Mouse (Mus musculus) NIH3T3 (cell line): ENCODE results near the gene Gm7073.
A peak's percentile ranks its signal among the peaks of the same experiment; 100 is the strongest.

ENCODE experiments used
- DNase-seq: peaks from one replicate; pipeline ENCODE4 v3.0.0-alpha.2; 2012; ENCODE audit warnings: low read depth

The Gm7073 gene

GRCm38 (mm10) chrX:60539149-60539548 lies at the start of gene Gm7073:
Gene Gm7073, minus strand, starts transcription at chrX:60539249.
- DNase-seq, result no peak

DNA sequence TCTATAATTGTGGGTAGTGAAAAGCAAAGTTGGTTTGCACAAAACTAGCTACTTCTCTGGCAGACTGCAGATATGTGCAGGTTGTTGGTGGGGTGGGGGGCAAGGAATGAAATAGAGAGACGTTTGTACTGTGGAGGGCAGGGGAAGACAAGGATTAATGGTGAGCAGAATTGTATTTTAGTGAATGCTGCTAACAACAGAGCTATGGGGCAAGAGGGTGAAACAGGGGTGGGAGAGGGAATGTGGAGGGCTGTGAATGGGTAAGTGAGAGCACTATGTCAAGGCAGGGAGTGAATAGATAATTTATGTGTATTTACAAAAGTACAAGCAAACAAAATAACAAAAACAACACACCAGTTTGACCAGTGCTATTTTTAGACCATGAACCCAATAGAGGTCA lies 31.5 kb upstream of the Gm7073 start:
- DNase-seq, result no peak

GRCm38 (mm10) chrX:60569047-60569446 lies 30.0 kb upstream of the Gm7073 start:
- DNase-seq, result no peak

DNA sequence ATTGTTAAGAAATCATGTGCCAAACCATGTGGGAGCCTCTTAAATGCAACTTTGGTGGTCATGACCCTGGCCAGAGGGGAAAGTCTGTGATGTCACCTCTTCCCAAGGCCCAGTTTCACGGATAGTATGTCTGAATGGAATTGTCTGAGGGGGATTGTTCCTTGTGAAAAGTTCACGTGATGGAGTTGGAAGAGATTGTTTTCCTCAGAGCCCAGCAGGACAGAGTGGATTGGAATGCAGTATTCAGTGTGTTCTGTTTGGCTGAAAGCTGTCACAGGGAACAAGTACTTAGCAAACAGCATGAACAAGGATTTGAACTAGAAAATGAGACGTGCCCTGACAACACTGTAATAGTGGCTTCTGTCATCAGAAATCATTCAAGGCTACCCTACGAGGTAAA lies 16.2 kb upstream of the Gm7073 start:
- no peak for DNase-seq

- no peak for DNase-seq
Measured at GRCm38 (mm10) chrX:60547444-60548304, 8.6 kb upstream of the Gm7073 start.

DNA sequence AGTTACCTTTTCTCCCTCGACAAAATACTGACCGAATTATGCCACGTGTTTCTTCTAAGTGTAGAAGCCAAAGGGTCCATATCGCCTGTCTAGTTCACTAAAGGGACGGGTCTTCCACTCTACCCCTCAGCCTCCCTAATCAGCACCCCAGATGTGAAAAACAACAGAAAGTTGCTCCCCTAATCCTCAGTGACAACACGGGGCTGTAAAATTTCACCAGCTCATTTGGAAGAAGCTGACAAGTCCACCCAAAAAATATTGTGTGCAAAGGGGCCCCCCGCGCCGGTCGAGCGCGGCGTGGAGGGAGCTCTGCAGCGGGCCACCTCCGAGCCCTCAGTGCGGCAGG lies 8.0 kb upstream of the Gm7073 start:
- DNase-seq, result no peak

DNA sequence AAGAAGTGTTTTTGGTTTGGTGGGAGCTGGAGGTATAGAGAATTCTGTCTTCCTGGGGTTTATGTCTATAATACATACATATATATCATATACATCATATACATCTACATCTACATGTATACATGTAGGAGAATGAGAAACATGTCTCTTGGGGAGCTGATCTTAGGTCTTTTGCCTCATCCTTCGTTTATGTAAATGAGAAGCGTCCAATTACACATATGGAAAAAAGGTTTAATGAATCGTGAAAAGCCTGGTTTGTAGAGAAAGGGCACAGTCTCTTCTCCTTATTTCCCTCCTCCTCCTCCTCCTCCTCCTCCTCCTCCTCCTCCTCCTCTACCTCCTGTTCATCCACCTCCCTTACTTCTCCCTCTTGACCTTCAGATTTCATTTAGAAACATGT lies 6.9 kb upstream of the Gm7073 start:
- no peak for DNase-seq

GRCm38 (mm10) chrX:60545444-60545843 lies 6.4 kb upstream of the Gm7073 start:
- no peak for DNase-seq

GRCm38 (mm10) chrX:60544098-60544497 lies 5.0 kb upstream of the Gm7073 start:
- no peak for DNase-seq

DNA sequence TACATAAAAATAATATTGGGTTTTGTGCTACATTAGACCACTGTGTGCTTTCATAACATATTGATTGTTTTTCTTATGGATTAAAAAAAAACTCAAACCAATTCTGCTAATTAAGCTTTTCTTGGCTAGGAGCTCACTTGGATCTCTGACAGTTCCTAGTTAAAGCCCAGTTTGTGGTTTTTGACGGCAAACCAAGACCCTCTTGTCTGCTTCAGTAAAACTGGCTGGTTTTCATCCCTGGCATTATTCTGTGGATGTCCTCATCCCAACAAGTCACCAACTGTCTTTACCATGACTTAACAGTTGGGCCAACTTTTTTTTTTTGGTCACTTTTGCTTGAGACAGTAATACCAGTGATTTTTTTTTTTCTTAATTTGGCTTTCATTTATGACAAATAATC lies 3.9 kb upstream of the Gm7073 start:
- DNase-seq, result no peak

- no peak for DNase-seq
Measured at GRCm38 (mm10) chrX:60503995-60504394, 35.1 kb downstream of the Gm7073 start.

DNA sequence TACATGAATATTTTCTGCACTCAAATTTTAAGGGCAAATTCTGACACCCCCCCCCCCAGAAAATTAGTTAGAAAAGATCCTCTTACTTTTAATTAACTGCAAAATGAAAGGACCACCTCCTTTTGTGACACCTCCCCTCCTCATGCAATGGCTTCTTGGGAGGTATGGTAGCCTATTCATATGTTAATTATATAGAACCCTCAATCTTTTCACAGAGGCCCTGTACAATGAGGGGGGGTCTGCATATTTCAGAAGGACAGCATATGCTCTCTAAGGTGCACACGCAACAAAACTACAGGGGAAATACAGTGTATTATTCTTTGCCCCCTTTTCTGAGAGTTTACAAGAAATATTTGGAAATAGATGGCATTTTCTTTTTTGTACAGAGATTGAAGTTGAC lies 41.3 kb downstream of the Gm7073 start:
- no peak for DNase-seq

DNA sequence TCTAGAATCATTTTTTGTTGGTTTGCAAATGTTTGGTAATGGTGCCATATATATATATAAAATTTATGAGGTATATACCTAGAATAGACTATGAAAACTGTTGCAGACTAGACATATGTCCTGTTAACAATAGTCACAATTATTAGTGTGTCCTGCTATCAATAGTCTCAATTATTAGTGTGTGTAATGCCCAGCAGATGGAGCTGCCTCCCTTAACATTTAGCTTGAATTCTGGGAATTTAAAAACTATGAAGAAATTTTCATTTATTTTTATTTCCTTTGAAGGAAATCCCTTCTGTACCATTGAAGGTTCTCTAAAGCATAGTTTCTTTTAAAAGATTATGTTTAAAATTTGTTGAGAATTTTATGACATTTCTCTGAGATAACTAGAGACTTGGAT lies 43.7 kb downstream of the Gm7073 start:
- no peak for DNase-seq

DNA sequence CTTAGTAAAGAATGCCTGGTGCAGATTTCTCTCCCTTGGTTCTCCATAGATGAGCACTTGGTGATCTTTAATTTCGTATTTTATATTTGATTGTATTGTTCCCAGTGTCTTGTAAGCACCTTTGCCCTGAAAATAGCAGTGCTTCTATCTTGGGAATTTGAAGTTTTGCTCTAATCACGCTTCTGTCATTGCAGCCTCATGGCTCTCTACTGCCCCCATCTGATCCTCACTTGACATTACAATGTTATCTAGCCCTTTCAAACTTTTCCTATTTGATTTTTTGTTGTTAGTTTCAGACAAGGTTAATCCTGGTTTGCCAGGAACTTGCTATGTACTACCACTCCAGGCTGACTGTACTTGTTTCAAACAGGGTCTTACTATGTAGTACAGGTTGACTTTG lies 75.3 kb downstream of the Gm7073 start:
- DNase-seq, result peak; percentile 34

GRCm38 (mm10) chrX:60414563-60415111 lies 124.4 kb downstream of the Gm7073 start:
- no peak for DNase-seq

- DNase-seq, result no peak
Measured at GRCm38 (mm10) chrX:60405681-60406080, 133.4 kb downstream of the Gm7073 start.

DNA sequence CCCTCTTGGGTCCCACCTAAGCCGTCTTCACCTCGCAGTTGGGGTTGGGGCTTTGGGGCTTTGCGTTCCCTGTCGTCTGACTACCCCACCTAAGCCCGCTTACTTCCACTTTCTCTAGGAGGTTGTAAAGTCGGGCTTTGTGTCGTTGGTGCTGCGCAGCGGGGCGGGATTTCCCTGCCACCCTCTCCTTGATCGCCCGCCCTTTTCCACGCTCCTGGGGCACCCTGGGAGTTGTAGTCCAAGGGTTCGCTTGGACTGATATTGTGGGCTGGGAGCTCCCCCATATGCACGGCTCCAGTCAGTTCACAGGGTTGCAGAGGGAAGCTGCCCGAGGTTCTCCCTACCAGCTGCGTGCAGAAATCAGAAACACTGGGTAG lies 134.4 kb downstream of the Gm7073 start:
- peak; percentile 92 for DNase-seq

DNA sequence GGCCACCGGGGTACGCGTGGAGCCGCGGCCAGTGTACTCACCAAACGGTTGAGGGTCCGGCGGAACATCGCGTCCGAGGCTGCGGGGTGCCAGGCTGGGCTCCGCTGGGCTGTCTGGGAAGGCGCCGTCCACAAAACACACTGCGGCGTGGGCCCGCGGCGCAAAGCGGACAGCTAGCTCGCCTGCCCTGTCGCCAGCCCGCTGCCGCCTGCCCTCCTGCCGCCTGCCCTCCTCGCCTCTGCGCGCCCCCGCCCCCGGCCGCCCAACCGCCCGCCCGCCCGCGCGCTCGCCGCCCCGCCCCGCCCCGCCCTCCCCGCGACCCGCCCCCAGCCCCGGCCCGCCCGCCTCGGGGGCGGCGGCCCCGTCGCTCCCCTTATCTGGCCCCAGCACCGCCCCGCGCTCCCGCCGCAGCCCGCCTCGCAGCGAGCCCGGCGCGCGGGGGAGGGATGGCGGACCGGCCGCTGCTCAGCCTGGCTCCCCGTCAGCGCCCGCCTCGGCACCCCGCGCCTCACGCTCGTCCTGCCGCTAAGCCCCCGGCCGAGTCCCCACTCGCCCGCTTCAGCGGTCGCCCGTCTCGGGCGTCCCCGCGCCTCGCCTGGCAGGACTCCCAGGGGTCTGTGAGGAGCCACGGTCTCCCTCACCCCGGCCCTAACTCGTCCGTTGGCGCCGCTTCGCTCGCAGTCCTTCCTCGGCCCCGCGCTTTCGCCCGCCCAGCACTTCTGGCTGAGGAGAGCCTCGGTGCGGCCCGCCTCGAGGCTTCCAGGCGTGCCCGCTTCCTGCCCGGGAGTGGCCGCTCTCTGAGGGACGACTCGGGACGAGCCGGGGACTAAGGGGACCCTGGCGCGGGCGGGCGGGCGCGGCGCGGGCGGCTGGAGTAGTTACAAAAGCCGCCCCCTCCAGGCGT lies 135.0 kb downstream of the Gm7073 start:
- DNase-seq, result peak; percentile 79

- no peak for DNase-seq
Measured at GRCm38 (mm10) chrX:60403062-60403763, 135.8 kb downstream of the Gm7073 start.

DNA sequence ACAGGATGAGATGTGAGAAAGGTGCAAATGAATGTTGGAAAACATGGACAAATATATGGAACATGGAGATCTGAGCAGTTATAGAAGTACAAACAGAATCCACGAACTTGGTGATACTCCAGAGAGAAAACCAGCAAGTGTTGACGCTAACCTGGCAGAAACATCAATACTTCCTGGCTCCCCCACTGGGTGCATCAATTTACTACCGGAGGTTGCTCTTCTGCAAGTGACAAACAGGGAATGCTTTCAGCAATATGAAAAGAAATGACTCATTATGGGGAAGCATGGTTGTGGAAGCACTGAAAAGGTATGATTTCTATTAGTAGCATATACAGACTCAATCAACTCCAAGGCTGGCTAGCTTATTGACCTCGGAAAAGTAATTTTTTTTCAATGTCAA lies 144.8 kb downstream of the Gm7073 start:
- no peak for DNase-seq

- DNase-seq, result no peak
Measured at GRCm38 (mm10) chrX:60386852-60387251, 152.2 kb downstream of the Gm7073 start.
